Mouse (Mus musculus): ENCODE measurements around the gene Tax1bp1. TPM values are rescaled to one million over a fixed set of nuclear protein-coding genes. Genes with fewer than 3 reads are reported as not detected.

The Tax1bp1 gene
- total and polyA plus RNA-seq, 2 experiments from 2014 or later: 101 to 155 TPM

DNA sequence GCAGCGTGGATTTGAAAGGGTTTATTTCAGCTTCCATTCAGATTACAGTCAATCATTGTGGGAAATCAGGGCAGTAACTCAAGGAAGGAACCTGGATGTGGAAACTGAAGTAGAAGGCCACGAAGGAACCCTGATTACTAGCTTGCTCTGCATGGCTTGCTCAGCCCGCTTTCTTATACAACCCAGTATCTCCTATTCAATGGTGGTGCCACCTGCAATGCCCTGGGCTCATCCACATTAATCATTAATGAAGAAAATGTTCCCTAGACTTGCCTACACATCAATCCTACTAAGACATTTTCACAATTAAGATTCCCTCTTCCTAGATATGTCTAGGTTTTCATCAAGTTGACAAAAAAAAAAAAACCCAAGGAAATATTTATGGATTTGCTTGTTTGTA lies 23.2 kb upstream of the Tax1bp1 start:
- WGBS: 83% methylated on average over 3 of the region's 3 CpGs
- no peak for TF ChIP-seq CTCF (IDR thresholded peaks at IDR 0.05; ENCODE audit: low read depth)

DNA sequence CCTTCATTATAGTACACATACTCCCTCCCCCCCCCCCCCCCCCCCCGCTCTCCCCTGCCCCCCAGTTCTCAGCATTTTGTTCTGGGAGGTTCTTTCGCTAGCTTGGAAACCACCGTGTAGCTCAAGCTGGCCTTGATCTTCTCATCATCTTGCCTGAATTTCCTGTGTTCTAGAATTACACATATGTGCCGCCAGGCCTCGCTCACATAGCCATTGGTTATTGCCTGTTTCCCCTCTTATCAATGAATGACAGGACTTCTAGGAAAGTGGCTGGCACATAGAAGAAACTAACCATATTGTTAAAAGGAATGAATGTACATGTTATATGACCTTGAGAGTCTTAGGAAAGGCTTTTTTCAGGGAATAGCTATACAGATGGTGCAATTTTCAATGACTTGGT lies 21.7 kb upstream of the Tax1bp1 start:
- Histone ChIP-seq H3K27me3 (ENCODE audit: insufficient read depth, low read length) (no peaks in the 10 kb centered on the region), H3K4me2 (ENCODE audit: low read depth) (no peak overlapping the region), H3K27ac (ENCODE audit: low read depth, low read length) (no peak overlapping the region), H3K4me3 (ENCODE audit: low read depth, low read length) (no peak overlapping the region), H3K9ac (no peak overlapping the region), H3K4me1 (ENCODE audit: insufficient read depth) (0 out of 2 replicates have a peak, but pooled peaks cover 5% of the 10 kb centered on the region), H3K9me3 (ENCODE audit: low read length) (no peaks in the 10 kb centered on the region), H3K36me3 (ENCODE audit: insufficient read depth) (no peaks in the 10 kb centered on the region)
- no peak for TF ChIP-seq CTCF (IDR thresholded peaks at IDR 0.05; ENCODE audit: low read depth)
- WGBS: 86% methylated on average over 4 of the region's 5 CpGs
- ATAC-seq (no peak), DNase-seq (no peak)

More for the DNA sequence above, 23.2 kb upstream of the Tax1bp1 start:
- no peak for ATAC-seq
- Histone ChIP-seq H3K36me3 (ENCODE audit: insufficient read depth) (no peaks in the 10 kb centered on the region), H3K4me2 (ENCODE audit: low read depth) (no peak overlapping the region), H3K4me1 (ENCODE audit: insufficient read depth) (0 out of 2 replicates have a peak, but pooled peaks cover 5% of the 10 kb centered on the region), H3K9ac (no peak overlapping the region), H3K4me3 (ENCODE audit: low read depth, low read length) (no peak overlapping the region), H3K27me3 (ENCODE audit: insufficient read depth, low read length) (no peaks in the 10 kb centered on the region), H3K9me3 (ENCODE audit: low read length) (no peaks in the 10 kb centered on the region), H3K27ac (ENCODE audit: low read depth, low read length) (no peak overlapping the region)
- no peak for DNase-seq

DNA sequence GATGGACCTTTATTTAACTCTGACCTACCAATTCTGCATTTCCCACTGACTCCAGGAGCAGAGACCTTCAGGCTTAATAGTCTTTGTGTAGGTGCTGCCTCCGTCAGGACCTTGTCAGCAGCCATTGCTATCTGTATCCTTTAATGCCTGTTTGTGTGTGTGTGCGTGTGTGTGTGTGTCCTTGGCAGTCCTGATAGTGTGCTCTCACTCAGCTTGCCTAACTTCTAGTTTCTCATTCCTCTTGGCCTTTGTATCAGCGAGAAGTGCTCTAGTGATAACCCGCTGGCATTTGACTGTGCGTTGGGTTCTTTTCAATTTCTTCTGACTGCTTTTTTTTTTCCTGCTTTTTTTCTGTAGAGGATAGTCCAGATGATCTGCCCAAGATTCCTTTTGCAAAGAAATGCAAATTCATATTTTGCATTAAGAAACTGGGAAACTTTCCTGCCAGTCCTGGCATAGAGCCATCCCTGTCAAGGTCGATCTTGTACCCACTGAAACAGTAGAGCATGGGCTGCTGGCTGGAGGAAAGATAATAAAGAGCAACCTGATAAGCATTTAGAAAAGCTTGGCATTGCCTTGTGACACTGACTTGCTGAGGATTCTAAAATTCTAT lies 21.0 kb upstream of the Tax1bp1 start:
- DNase-seq (no peak), ATAC-seq (no peak)
- H3K27me3 ChIP-seq (ENCODE audit: insufficient read depth, low read length): no peaks in the 10 kb centered on the region
- H3K4me3 ChIP-seq (ENCODE audit: low read depth, low read length): no peak overlapping the region
- no peak overlapping the region for H3K27ac ChIP-seq (ENCODE audit: low read depth, low read length)
- 77% methylated on average over 6 of the region's 6 CpGs for WGBS
- no peak for TF ChIP-seq CTCF (IDR thresholded peaks at IDR 0.05; ENCODE audit: low read depth)
- H3K9me3 ChIP-seq (ENCODE audit: low read length): no peaks in the 10 kb centered on the region
- no peak overlapping the region for H3K4me2 ChIP-seq (ENCODE audit: low read depth)
- no peak overlapping the region for H3K9ac ChIP-seq
- 0 out of 2 replicates have a peak, but pooled peaks cover 5% of the 10 kb centered on the region for H3K4me1 ChIP-seq (ENCODE audit: insufficient read depth)
- no peaks in the 10 kb centered on the region for H3K36me3 ChIP-seq (ENCODE audit: insufficient read depth)

DNA sequence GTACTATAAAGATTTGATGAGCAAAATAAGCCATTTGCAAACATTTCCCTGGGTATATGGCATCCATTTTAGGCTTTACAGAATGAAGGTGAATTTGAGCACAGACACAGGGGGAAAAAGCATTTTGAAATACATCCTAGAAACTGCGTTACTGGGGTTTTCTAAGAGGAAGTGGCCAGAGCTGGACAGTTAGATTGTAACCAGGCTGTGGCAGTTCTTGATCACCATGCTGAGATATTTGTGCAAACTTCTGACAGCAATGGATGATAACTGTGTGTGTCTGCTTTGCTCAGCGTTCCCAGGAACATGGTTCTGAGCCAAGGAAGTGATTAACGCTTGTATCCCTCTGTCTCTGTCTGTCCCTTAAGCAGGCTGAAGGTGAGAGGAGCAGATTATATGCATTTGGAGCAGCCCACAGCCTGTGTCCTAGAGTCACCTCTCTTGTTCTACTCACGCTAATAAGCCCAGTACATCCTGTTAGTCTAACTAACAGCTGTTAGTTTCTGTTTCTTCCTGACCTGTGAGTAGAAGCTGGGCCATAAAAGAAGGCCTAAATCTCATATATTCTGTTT lies 15.5 kb upstream of the Tax1bp1 start:
- H3K4me3 ChIP-seq (ENCODE audit: low read depth, low read length): no peak overlapping the region
- no peaks in the 10 kb centered on the region for H3K9me3 ChIP-seq (ENCODE audit: low read length)
- H3K4me1 ChIP-seq (ENCODE audit: insufficient read depth): no peaks in the 10 kb centered on the region
- no peak for DNase-seq
- no peak for TF ChIP-seq CTCF (IDR thresholded peaks at IDR 0.05; ENCODE audit: low read depth)
- no peaks in the 10 kb centered on the region for H3K27me3 ChIP-seq (ENCODE audit: insufficient read depth, low read length)
- H3K36me3 ChIP-seq (ENCODE audit: insufficient read depth): no peaks in the 10 kb centered on the region
- 59% methylated on average over 4 of the region's 4 CpGs for WGBS
- no peak overlapping the region for H3K4me2 ChIP-seq (ENCODE audit: low read depth)
- no peak for ATAC-seq
- H3K27ac ChIP-seq (ENCODE audit: low read depth, low read length): no peak overlapping the region
- H3K9ac ChIP-seq: no peak overlapping the region

DNA sequence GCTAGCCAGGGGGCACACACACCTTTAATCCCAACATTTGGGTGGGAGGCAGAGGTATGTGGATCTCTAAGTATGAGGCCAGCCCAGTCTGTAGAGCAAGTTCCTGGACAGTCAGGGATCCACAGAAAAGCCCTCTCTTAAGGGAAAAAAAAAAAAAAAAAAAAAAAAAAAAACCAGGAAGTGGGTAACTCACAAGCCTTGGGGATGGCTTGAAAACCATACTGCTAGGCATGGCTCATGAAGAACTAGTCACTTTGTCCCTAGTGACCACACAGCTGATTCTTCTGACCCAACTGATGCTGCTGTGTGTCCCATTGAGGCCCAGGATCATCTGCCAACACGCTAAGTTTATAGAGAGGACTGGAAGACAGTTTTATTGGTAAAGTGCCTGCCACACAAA lies 14.5 kb upstream of the Tax1bp1 start:
- DNase-seq (no peak), ATAC-seq (no peak)
- Histone ChIP-seq H3K27ac (ENCODE audit: low read depth, low read length) (no peak overlapping the region), H3K36me3 (ENCODE audit: insufficient read depth) (no peaks in the 10 kb centered on the region), H3K9me3 (ENCODE audit: low read length) (no peaks in the 10 kb centered on the region), H3K4me2 (ENCODE audit: low read depth) (no peak overlapping the region), H3K9ac (no peak overlapping the region), H3K27me3 (ENCODE audit: insufficient read depth, low read length) (no peaks in the 10 kb centered on the region), H3K4me1 (ENCODE audit: insufficient read depth) (no peaks in the 10 kb centered on the region), H3K4me3 (ENCODE audit: low read depth, low read length) (no peak overlapping the region)
- 94% methylated on average over 1 of the region's 1 CpGs for whole genome bisulfite sequencing
- TF ChIP-seq CTCF (IDR thresholded peaks at IDR 0.05; ENCODE audit: low read depth): no peak

DNA sequence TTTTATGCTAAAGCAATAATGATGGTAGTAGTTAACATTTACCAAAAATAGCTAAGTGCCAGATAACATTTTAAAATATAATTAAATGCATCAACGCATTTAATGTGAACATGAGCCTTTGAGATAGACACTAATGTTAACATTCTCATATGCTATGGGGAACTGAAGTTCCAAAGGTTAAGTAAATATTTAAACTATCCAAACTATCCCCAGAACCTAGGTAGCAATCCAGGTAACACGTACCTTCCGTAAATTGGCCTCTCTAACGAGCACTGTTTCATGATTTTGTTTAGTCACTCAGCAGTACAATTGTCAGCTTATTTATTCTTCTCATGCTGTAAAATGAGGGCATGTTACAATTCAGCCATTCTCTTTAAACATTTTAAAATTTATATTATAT lies 13.6 kb upstream of the Tax1bp1 start:
- 86% methylated on average over 4 of the region's 4 CpGs for WGBS
- TF ChIP-seq CTCF (IDR thresholded peaks at IDR 0.05; ENCODE audit: low read depth): no peak
- H3K4me2 ChIP-seq (ENCODE audit: low read depth): no peak overlapping the region
- DNase-seq: no peak
- no peaks in the 10 kb centered on the region for H3K36me3 ChIP-seq (ENCODE audit: insufficient read depth)
- H3K4me1 ChIP-seq (ENCODE audit: insufficient read depth): no peaks in the 10 kb centered on the region
- no peaks in the 10 kb centered on the region; the same call in 1 of the 2 replicates for H3K27me3 ChIP-seq (ENCODE audit: insufficient read depth, low read length)
- no peak for ATAC-seq
- H3K4me3 ChIP-seq (ENCODE audit: low read depth, low read length): no peak overlapping the region
- no peak overlapping the region for H3K9ac ChIP-seq
- no peaks in the 10 kb centered on the region for H3K9me3 ChIP-seq (ENCODE audit: low read length)
- no peak overlapping the region for H3K27ac ChIP-seq (ENCODE audit: low read depth, low read length)

DNA sequence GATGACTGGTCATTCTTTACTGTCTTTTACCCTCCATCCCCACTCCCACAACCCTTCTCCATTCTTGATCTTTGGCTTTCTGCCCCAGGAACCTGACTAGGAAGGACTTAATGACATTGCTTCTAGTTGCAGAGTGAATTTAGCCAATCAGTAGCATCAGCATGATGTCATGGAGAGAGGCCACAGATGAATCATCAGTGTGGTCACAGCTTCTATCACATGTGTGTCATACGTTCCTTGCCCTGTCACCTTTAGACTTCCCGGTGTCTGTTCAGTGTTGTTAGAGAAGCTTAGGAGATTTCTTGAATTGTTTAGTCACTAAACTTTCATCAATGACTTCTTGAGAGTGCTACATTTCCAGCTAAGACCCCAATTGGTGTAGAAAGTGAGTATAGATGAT lies 10.3 kb upstream of the Tax1bp1 start:
- Histone ChIP-seq H3K36me3 (ENCODE audit: insufficient read depth) (no peaks in the 10 kb centered on the region), H3K9me3 (ENCODE audit: low read length) (no peaks in the 10 kb centered on the region), H3K27ac (ENCODE audit: low read depth, low read length) (no peak overlapping the region), H3K4me3 (ENCODE audit: low read depth, low read length) (no peak overlapping the region), H3K4me1 (ENCODE audit: insufficient read depth) (no peaks in the 10 kb centered on the region), H3K4me2 (ENCODE audit: low read depth) (no peak overlapping the region), H3K27me3 (ENCODE audit: insufficient read depth, low read length) (no peaks in the 10 kb centered on the region; the same call in 1 of the 2 replicates), H3K9ac (no peak overlapping the region)
- DNase-seq (no peak), ATAC-seq (no peak)
- 85% methylated on average over 2 of the region's 2 CpGs for WGBS
- TF ChIP-seq CTCF (IDR thresholded peaks at IDR 0.05; ENCODE audit: low read depth): no peak

Data from forebrain, postnatal 0 days (tissue).